Mouse (Mus musculus) heart, adult 2 months (tissue): ENCODE data around the gene Elovl5. TPM values are rescaled to one million over a fixed set of nuclear protein-coding genes. Genes with fewer than 3 reads are reported as not detected.
A peak's percentile ranks its signal among the peaks of the same experiment; 100 is the strongest.

ENCODE experiments used
- DNase-seq, 2 experiments: peaks; one replicate each; pipeline ENCODE4 v3.0.0; 2021
- H3K27ac ChIP-seq: fragments of 200-600 bp; 2 replicates; pipeline ENCODE4 v1.8.1; 2022
- H3K27me3 ChIP-seq: fragments of 200-500 bp; 2 replicates; pipeline ENCODE4 v1.6.1; 2012; ENCODE audit warnings: mild to moderate bottlenecking, low read length, inconsistent platforms, mixed read lengths; ENCODE audit not compliant: control insufficient read depth, insufficient read depth
- H3K36me3 ChIP-seq: fragments of 200-500 bp; 2 replicates; pipeline ENCODE4 v1.6.1; 2012; ENCODE audit warnings: low read length, inconsistent platforms; ENCODE audit not compliant: control insufficient read depth, insufficient read depth
- H3K4me1 ChIP-seq: fragments of 200-500 bp; 2 replicates; pipeline ENCODE4 v1.6.1; 2011; ENCODE audit warnings: low read length; ENCODE audit not compliant: control insufficient read depth, insufficient read depth
- H3K4me3 ChIP-seq: fragments of 200-600 bp; 2 replicates; pipeline ENCODE4 v1.8.1; 2022
- H3K79me2 ChIP-seq: fragments of 200-500 bp; replicated peaks from 2 replicates; pipeline ENCODE4 v1.6.1; 2012; ENCODE audit warnings: mild to moderate bottlenecking, inconsistent platforms, low read length, moderate library complexity, mixed read lengths; ENCODE audit not compliant: control insufficient read depth, insufficient read depth
- H3K9ac ChIP-seq: fragments of 200-500 bp; 2 replicates; pipeline ENCODE4 v1.6.1; 2012; ENCODE audit warnings: low read depth, mild to moderate bottlenecking, control low read depth, inconsistent platforms, low read length, mixed read lengths
- CTCF ChIP-seq: fragments of 200-600 bp; IDR thresholded peaks from 2 replicates; pipeline ENCODE4 v1.8.1; 2022; ENCODE audit warnings: antibody characterized with exemption, mild to moderate bottlenecking, moderate library complexity
- EP300 ChIP-seq: fragments of 200-500 bp; IDR thresholded peaks from 2 replicates; pipeline ENCODE4 v1.6.1; 2011; ENCODE audit warnings: low read depth, low read length, control low read depth; ENCODE audit not compliant: insufficient read depth
- POLR2A ChIP-seq: fragments of 200-500 bp; IDR thresholded peaks from 2 replicates; pipeline ENCODE4 v1.6.1; 2011; ENCODE audit warnings: mild to moderate bottlenecking, low read depth, low read length, control low read depth; ENCODE audit not compliant: insufficient read depth
- WGBS: fragments of 180-500 bp; shearing (Covaris S2); methylation state at CpG from one replicate; pipeline ENCODE4 v1.1.7; 2018; 5-methylcytosine and 5-hydroxymethylcytosine counted together
- intact Hi-C: fragments of 180-260 bp; cut with DNase I; formaldehyde crosslinking; loops from one replicate; pipeline ENCODE4 v1.15.1; 2025
- polyA plus RNA-seq: library from polyadenylated mRNA; depleted of rRNA; stranded (reverse); fragments of >200 nt; gene quantifications from 2 replicates; pipeline ENCODE4 v1.2.3, GENCODE M21; 2012
- total RNA-seq, 2 experiments: library from RNA; stranded (reverse); gene quantifications; 2 replicates each; pipeline ENCODE4 v1.2.3; 2021

Elovl5 gene
- total and polyA plus RNA-seq, 3 experiments = 34.0 to 37.5 (median 35.9) TPM

DNA sequence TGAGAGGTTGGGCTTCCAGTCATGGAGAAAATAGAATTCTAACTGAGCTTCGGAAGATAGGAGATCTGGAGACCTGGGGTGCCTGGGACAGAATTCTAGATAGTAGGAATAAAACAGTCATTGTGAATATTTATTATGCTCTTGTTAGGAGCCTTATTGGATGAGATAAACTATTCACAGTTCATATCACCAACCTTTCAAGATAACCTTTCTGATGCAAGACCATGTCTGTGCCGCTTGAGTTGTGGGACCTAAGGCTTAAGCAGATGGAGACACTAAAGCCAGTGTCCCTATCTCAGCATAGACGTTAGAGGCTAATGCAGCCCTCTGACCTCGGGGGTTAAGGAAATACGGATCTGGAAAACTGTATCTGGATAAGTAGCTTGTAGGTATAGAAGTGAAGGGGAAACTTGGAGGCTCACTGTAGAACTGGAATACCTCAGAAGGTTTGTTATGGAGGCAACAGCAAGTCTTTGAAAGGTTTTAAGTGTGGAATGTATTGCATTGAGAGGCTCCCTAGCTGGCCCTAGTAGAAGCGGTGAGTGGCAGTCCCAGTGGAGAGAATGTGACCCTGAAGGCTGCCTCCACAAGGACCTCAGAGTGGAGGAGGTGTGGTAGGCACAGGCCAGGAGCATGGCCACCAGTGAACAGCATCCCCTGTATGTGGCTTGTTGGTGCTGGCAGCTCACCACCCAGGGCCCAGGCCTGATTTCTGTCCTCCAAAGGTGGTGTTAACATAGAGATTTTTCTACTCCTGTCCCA lies 52.2 kb downstream of the Elovl5 start:
- Histone ChIP-seq H3K27ac (no peak overlapping the region), H3K4me1 (peaks cover 3% of the 10 kb centered on the region), H3K9ac (no peak overlapping the region), H3K27me3 (no peaks in the 10 kb centered on the region), H3K36me3 (no peaks in the 10 kb centered on the region; the same call in 1 of the 2 replicates), H3K79me2 (peaks cover 3% of the 10 kb centered on the region), H3K4me3 (no peak overlapping the region)
- intact Hi-C loops = loop anchor here (5.0 kb wide), 1 partner anchor 33 kb away; no protein-coding TSS in a partner anchor
- TF ChIP-seq CTCF (no peak), EP300 (no peak), POLR2A (no peak)
- 71% methylated on average over 6 of the region's 6 CpGs for WGBS
- DNase-seq = no peak

DNA sequence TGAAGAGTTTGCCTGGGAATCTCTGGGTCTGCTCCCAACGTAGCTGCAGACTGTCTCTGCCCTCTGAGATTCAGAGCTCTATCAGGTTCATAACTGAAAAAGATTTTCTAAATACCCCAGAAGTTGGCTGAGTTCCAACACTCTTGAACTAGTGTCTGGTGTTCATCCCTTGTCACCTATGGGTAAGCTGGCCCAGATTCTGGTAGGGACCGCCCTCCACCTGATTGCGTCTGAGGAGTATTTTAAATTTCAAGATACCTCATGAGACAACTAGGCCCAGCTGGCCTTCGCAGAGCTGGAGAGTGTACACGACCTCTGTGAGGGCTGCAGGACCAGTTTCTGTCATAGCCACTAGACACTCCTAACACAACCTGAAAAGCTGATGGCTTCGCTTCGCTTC lies 61.8 kb downstream of the Elovl5 start:
- WGBS = 75% methylated on average over 7 of the region's 7 CpGs
- no peak overlapping the region for H3K27ac ChIP-seq
- no peaks in the 10 kb centered on the region for H3K79me2 ChIP-seq
- H3K4me3 ChIP-seq = no peak overlapping the region
- H3K36me3 ChIP-seq = no peaks in the 10 kb centered on the region
- intact Hi-C loops = no loop called here
- H3K9ac ChIP-seq = no peak overlapping the region
- H3K4me1 ChIP-seq = peaks cover 3% of the 10 kb centered on the region
- H3K27me3 ChIP-seq = no peaks in the 10 kb centered on the region
- no peak for TF ChIP-seq POLR2A
- no peak for TF ChIP-seq CTCF
- TF ChIP-seq EP300 = no peak
- peak in 1 of 2 experiments; percentile 15 for DNase-seq

DNA sequence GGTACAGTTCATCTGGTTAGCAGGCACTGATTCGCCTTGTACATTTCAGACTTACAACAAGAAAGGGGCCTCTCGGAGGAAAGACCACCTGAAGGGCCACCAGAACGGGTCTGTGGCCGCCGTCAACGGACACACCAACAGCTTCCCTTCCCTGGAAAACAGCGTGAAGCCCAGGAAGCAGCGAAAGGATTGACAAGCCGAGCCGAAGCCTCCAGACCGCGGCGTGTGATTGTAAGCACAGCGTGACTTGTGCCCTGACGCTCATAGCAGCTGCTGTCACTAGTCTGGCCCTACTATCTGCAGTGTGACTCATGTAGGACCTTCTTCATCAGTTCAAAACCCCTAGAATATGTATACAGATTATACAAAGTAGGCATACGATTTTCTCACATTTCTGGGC lies 65.5 kb downstream of the Elovl5 start:
- H3K79me2 ChIP-seq = no peaks in the 10 kb centered on the region
- TF ChIP-seq POLR2A = no peak
- TF ChIP-seq CTCF = no peak
- no peak for TF ChIP-seq EP300
- no peaks in the 10 kb centered on the region for H3K27me3 ChIP-seq
- H3K4me3 ChIP-seq = no peak overlapping the region
- H3K36me3 ChIP-seq = no peaks in the 10 kb centered on the region
- WGBS = 93% methylated on average over 16 of the region's 16 CpGs
- DNase-seq = no peak
- H3K27ac ChIP-seq = no peak overlapping the region
- intact Hi-C loops = no loop called here
- H3K4me1 ChIP-seq = peaks cover 5% of the 10 kb centered on the region
- no peak overlapping the region for H3K9ac ChIP-seq

DNA sequence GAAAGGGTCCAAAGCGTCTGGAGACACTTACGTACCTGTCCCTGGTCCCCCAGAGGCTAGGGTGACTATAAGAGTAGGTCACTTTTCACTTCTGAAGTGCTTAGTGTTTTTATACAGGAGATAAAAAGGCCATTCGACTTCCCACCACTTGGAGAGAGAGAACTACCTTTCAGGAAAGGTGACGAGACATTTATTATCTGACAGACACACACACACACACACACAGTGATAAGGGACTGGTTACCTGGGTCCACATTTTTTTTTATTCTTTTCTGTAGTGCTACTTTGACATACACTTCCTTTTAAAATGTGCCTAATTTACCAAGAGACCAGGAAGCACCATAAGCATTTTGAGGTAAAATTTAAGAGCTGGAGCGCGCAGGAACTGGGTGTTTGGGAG lies 66.4 kb downstream of the Elovl5 start:
- intact Hi-C loops = no loop called here
- no peak for DNase-seq
- Histone ChIP-seq H3K79me2 (no peaks in the 10 kb centered on the region), H3K4me3 (no peak overlapping the region), H3K27ac (no peak overlapping the region), H3K4me1 (peaks cover 5% of the 10 kb centered on the region), H3K27me3 (no peaks in the 10 kb centered on the region), H3K9ac (no peak overlapping the region), H3K36me3 (no peaks in the 10 kb centered on the region)
- WGBS = 82% methylated on average over 6 of the region's 6 CpGs
- TF ChIP-seq POLR2A (no peak), CTCF (no peak), EP300 (no peak)

DNA sequence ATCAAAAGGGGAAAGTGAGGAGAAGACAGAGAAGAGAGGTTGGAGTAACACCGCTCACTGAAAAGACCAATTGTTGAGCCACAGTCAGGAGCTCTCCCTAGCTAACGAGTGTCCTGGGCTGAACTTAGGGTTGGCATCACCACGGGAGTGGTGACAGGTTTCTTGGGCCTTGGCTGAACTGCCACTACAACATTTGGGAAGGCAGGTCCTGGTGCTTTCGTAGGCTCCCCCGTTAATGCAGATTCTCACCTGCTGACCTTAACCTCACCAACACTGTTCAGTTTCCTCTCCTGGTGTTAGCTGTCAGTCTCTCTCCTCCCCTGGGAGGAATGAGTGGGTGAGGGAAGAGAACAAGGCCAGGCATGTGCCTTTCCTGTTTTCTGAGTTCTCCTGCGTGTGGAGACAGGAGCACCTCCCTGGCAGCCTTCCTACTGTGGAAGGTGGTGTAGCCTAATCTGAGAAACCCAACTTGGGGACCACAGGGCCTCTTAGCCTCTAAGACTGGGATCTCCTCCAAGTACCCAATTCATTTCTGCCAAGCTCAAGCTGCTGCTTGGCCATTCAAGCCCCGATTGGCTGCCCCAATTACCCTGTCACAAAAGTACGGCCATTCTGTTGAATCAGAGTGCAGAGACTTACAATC lies 69.1 kb downstream of the Elovl5 start:
- Histone ChIP-seq H3K27me3 (no peaks in the 10 kb centered on the region), H3K4me3 (no peak overlapping the region), H3K27ac (peak overlapping the region; percentile 70), H3K36me3 (no peaks in the 10 kb centered on the region), H3K9ac (no peak overlapping the region), H3K4me1 (peaks cover 5% of the 10 kb centered on the region), H3K79me2 (no peaks in the 10 kb centered on the region)
- 42% methylated on average over 8 of the region's 8 CpGs for WGBS
- peak; percentile 47; the same call in 1 of the 2 replicates for TF ChIP-seq EP300
- TF ChIP-seq POLR2A = no peak
- intact Hi-C loops = no loop called here
- DNase-seq = peak; percentile 42 to 63

DNA sequence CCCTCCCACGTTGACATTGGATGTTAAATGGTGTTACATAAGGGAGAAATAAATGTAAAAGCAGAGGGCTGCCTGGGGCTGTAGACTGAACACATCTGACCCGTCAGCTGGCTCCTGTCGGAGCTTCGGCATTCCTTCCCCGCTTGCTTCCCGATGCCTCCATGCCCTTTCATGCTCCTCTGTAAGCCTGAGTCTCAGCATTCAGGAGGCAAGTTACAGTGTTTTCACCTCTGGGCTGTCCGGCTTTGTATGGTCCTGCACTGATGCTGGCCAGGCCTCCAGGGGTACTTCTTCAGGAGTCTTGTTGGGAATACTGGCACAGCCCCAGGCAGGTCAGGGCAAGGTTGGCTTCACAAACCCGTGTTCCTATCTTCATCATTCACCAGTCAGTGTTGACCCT lies 72.5 kb downstream of the Elovl5 start:
- Histone ChIP-seq H3K9ac (no peak overlapping the region), H3K79me2 (no peaks in the 10 kb centered on the region), H3K27ac (no peak overlapping the region), H3K4me1 (peaks cover 5% of the 10 kb centered on the region), H3K4me3 (no peak overlapping the region), H3K36me3 (no peaks in the 10 kb centered on the region), H3K27me3 (no peaks in the 10 kb centered on the region)
- WGBS = 81% methylated on average over 8 of the region's 8 CpGs
- intact Hi-C loops = no loop called here
- DNase-seq = no peak
- TF ChIP-seq POLR2A = no peak
- no peak for TF ChIP-seq EP300
- TF ChIP-seq CTCF = no peak
